Mouse (Mus musculus) MN1 (cell line): Measurements from ENCODE around the gene Nat8l.
A peak's percentile ranks its signal among the peaks of the same experiment; 100 is the strongest.
"Not testable (repeated sequence)": the region's sequence is repeated elsewhere in the genome, so short reads cannot be mapped to it uniquely, and the experiment has no call there.

ENCODE experiments used
- DNase-seq: peaks from one replicate; pipeline ENCODE4 v3.0.0-alpha.2; 2016; ENCODE audit warnings: low spot score

Nat8l gene

DNA sequence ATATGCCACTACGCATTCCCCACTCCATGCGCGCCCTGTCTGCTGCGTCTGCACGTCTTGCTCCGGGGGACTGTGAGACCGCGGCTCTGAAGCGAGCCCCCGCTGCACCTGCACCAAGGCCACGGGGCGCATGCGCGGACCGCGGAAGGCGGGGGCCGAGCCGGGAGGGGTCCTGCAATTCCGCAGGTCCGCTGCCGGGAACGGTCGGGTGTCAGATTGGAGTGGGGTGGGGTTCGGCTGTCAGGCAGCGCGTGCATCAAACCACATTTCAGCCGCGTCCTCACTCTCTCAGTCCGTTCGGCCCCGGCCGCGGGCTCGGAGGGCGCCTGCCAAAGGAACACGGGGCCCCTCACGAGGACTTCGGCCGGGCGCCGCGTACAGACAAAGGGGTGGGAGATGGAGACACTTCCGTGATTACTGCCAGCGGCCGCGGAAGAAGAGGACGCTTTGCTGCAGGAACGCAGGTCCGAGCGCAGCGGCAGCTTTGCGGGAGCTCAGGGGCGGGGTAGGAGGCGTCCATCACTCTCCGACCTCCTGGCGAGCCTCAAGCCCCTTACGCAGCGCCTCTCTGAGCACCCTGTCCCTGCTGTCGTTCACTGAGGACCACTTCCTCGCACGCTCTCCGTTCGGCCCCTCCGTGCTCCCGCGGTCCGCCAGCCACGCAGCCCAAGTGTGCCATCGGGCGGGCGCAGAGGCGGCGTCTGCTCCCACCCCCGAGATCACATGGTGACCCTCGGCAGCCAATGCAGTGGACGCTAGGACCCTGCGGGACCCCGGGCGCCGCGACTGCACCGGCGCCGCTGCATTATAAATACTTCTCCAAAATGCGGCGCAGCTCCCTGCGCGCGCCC is at the start of gene Nat8l:
Gene Nat8l (plus strand): TSS at position 142 of the 851 bp plus-strand sequence.
- DNase-seq = peak; percentile 40

DNA sequence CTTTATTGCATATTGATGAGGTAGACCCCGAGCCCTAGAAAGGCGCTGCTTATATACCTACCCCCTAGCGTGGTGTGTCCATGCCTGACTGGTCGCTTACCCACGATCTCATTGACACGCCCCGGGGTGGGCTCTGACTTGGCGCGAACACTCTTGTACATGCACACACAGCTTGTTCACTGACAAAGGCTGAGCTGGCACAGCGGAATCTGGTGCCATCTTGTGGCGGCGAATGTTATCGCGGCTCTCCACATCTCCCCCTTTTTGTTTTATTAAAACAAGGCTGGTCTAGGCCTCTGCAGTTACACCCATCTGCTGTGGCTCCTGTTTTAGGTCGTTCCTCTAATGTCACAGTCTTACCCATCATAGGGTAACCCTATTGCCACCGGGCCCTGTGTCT is 48.7 kb upstream of the Nat8l start:
- DNase-seq = not testable (repeated sequence)

DNA sequence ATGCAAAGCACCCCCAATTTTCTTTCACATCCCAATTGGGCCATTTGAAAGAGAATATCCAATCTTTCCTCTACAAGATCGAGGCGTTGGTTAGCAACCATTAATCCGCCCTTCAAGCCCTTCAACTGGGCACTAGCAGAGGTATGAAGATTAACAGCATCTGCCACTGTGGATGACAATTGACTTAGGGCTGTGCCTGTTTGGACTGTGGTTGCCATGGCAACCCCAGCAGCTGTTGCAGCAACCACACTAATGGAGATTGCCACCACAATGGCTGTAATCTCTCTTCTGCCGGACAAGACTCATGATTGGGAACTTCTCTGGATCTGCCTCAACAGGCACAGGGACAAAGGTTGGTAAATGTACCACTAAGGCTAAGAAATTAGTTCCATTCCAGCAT is 47.5 kb upstream of the Nat8l start:
- peak; percentile 61 for DNase-seq

DNA sequence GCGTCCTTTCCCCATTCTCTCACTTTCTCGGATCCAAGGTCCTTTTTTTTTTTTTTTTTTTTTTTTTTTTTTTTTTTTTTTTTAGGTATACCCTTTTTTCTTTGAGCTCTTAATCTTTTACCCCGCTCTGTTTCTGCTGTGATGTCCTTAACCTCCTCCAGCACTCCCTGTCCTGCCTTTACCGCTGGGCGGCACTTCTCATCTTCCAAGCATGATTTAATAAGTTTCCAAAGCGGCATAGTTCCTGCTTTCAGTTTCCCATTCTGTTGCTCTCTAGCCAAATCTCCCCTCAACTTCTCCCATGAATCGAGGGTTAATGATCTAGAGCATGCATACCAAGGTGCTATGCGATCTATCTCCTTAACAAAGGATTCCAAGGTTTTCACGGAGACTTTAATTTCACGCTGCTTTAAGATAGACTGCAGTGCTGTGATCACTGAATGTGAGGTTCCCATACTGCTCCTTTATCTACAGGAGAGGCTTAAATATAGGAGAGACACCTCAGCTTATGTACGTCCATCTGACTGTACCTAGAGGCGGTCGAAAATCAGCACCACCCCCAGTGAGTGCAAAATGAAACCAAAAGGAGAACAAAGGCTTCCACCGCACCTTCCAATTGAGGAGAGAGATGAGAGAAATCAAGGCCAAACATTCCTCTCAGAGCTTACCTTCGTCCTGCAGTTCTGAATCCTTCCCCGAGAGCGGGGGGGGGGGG is 42.2 kb upstream of the Nat8l start:
- DNase-seq = peak; percentile 32

DNA sequence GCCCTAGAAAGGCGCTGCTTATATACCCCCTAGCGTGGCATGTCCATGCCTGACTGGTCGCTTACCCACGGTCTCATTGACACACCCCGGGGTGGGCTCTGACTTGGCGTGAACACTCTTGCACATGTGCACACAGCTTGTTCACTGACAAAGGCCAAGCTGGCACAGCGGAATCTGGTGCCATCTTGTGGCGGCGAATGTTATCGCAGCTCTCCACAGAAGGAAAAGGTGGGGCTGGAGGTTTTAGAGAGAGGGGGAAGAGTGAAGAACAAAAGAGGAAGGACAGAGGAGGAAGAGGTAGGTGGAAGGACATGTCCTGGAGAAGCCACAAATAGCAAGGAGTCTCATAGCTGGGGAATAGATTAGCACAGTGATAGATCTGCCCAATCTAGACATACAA is 41.4 kb upstream of the Nat8l start:
- peak; percentile 92 for DNase-seq

DNA sequence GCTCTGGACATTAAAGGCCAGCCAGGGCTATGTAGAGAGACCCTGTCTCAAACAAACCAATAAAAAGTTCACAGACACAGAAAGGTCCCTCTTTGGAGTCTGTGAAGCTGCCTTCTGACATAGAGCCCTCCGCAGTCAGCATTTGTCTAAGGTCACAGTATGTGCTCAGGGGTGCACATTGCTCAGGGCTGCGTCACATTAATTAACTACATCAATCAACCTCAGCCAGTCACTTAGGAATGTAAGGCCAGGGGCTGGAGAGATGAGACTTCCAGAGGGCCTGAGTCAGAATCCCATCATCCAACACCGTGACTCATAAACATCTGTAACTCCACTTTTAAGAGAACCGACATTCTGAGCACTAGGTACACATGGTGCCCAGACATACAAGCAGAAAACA is 39.9 kb upstream of the Nat8l start:
- DNase-seq = no peak

DNA sequence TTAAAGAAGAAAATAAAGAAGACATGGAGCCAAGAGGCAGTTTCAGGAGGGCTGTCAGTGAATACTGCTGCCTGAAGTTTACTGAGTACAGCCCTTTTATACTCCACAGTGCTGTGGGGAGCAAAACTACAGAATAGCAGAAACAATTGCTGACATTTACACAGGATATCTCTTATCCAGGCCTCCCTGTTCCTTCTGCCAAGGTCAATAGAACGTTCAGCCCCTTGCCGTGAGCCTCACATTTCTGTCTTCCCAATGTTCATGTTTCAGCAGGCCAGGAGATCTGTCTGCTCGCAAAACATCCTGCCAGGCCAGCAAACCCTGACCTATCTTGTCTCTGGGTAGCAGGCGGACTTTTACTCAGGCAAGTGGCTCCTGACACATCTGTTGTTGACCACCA is 36.4 kb upstream of the Nat8l start:
- no peak for DNase-seq

DNA sequence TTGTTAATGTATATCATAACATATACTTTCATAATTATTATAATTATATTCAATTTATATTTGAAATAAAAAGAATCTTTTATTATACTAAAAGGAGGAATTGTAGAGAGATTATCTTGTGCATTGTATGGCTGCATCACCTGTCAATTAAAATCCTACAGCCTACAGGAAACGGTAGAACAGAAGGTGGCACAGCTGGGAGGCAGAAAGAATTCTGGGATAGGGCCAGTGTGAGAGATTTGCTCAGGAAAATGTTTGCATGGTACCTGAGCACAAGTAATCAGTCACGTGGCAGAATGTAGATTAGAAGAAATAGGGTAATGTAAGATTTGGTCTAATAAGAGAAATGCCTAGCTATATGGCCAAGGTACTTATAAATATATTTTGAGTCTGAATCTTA is 21.0 kb upstream of the Nat8l start:
- no peak for DNase-seq

DNA sequence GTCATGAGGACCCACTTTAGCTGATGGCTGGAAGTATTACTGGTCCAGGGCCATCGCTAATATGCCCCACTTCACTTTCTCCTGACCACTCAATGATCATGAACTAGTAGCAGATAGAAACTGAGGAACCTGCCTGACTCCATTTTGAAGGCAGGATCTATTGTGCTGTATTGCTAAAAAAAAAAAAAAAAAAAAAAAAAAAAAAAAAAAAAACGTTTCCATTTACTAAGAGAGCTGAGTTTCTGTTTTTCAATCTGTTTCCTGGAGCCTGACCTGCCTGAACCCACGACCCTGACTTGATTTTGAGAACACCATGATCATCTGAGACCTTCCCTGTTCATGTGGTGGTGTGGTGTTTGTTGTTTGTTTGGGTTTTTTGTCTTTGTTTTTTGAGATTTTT is 19.5 kb upstream of the Nat8l start:
- DNase-seq = no peak

DNA sequence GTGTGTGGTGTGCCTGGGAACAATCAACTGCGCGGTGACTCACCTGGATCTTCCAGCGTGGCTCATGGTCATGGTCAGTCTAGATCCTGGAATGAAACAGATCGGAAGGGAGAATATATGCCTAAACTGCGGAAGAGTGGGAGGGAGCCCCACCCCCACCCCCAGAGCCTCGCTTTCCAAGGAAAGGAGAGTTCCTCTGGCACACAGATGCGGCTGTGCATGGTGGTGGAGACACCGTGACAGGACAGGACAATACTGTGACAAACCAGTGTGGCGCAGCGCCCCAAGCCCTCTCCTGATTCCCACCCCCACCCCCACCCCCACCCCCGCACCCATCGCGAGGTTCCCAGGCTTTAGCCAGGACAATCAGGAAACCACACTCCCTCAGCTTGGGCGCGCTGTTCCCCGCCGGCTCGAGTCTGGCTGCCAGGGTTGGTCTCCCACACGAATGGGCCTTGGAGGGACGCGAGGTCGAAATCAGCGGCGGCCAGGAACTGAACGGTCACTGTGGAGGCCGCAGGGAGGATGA is 13.0 kb upstream of the Nat8l start:
- no peak for DNase-seq

DNA sequence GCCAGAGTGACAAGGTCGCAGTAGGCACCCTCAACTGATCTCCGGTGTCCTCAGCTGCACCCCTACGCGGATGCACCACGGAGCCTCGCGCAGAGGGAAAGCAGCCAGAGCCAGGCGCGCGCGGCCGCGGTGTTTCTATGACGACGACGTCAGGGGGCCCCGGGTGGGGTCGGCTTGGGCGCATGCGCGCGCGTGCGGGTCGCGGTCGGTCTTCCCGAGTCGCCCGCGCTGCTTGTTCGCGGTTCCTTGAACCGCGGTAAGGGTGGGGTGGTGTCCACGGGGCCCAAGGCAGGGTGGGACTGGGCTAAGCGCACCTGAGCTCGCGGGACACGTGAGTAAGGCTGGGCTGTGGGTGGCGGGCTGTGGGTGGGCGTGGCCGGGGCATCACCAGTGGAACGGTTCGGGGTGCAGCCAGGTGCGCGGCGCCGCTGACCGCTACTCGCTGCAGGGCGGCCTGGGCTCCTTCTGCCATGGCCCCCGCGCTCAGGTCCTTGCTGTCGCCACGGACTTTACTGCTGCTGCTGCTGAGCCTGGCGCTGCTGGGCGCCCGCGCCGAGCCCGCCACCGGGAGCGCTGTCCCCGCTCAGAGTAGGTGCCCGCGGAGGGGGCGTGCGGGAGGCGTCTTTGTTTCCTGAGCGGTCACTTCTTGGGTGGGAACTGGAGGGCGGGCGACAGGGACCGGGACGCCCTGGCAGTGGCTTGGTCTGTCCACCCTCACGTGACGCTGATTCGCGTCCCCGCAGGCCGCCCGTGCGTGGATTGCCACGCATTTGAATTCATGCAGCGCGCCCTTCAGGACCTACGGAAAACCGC is 12.3 kb upstream of the Nat8l start, which contains the start of gene Gm1673:
Gene Gm1673 (plus strand): TSS at position 125 of the 813 bp plus-strand sequence.
- peak; percentile 91 for DNase-seq

DNA sequence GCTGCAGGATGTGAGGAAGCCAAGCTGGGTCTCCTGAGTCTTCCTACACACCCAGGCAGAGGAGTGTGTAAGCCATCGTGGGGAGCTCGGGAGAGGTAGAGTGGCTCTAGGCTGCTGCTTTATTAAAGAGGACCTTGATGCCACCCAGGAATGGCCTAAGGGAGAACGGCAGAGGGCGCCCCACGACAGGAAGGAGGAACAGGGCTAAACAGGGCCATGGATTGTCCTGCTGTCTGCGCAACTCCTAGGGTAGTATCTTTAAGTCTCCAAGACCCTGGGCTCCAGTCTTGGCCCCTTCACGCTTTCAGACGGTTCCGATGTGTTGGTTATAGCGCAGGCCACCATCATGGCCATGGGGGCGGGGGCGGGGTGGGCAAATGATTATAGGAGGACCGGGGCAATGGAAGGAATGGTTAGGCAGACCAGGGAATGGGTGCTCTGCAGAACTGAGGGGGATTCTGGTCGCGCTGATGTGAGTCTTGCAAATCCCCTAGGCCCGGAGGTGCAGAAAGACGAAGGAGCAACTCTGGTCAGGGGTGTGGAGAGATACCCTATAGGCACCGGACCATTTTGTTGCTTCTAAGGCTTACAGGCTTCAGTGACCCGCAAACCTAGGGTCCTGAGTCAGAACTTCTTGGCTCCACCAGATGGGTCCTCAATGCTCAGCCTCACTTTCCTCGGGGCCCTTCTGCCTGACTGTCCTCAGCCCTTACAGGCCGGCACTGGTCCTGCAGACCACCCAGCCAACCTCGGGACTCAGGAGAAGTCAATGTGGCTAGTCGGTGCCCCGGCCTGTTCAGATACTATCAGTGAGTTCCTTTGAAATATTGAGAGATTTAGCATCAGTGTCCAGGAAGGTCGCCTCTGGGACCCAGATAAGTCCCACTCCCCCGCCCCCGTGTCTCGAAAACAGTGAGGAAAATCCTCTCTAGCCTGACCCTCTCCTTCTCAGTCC is 836 bp upstream of the Nat8l start:
- no peak for DNase-seq

DNA sequence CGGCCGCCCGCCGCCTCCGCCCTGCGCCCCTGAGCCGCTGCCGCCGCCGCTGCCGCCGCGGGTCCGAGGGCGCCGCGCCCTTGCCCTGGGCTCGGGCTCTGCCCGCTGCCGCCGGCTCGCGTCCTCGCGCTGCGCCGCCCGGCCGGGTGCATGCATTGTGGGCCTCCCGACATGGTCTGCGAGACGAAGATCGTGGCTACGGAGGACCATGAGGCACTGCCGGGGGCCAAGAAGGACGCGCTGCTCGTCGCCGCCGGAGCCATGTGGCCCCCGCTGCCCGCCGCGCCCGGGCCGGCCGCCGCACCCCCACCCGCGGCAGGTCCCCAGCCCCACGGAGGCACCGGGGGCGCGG is 886 bp downstream of the Nat8l start:
- DNase-seq = no peak

DNA sequence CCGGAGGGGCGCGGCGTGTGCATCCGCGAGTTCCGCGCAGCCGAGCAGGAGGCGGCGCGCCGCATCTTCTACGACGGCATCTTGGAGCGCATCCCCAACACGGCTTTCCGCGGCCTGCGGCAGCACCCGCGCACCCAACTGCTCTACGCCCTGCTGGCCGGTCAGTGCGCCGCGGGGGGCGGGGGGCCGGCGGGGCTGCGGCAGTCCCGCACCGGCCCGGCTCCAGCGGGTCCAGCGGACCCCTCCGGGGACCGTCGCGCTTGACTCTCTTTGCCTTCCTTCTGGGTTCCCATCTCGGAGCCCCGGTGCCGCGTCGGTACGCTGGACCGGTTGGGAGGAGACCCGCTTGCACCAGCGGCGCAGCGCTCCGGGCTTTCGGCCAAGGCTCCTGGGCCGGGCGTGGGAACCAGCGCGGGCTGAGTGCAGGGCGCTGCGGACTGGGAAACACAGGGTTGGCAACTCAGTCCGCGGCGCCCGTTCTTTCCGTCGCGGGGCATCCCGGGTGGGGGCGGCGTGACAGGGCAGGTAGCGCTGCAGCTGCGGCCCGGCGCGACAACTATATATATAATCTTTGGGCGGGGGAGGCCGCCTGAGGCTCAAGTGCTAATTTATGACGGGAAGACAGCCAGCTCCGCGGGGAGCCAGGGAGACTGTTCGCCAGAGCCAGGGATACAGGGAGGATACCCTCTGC is 1.4 kb downstream of the Nat8l start:
- DNase-seq = peak; percentile 37

DNA sequence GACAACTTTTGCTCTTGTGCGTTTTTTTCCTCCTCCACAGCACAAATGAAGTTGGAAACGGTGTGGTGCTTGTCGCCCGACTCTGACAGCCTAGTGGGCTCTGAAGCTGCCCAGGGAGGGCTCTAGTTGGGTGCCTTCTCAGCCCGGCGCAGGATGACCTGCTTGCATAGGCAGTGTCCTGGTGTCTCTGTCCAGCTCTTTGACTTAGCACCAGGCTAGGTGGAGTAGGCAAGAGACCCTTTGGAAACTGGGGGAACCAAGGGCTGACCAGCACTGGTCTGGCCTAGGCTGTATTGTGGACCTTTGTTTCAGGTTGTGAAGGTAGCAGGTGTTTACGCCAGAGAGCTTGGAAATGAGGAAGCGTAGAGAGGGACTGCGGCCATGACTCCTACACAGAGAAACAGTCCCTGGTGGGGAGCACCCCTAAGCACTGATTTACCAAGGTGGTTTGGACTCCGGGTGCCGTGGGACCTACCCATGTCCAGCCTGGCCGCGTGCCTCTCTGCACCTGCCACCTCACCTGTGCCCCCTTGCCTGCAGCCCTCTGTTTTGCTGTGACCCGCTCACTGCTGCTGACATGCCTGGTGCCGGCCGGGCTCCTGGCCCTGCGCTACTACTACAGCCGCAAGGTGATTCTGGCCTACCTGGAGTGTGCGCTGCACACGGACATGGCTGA is 2.2 kb downstream of the Nat8l start:
- DNase-seq = no peak

DNA sequence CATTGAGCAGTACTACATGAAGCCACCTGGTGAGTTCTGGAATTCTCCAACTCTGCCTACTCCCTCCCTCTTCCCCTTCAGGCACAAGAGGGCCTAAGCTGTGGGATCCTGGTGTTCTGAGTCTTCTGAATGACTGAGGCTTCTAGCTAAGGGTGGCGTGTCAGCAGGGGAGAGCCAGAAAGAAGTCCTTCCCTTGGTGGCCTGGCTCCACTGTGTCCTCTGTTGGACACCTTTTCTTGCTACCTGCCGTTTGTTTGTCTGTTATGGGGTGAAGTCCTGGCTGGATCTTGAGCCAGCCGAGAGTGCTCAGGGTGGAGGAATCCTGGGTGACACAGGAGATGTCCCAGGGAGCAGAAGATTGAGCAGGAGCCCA is 2.7 kb downstream of the Nat8l start:
- no peak for DNase-seq

DNA sequence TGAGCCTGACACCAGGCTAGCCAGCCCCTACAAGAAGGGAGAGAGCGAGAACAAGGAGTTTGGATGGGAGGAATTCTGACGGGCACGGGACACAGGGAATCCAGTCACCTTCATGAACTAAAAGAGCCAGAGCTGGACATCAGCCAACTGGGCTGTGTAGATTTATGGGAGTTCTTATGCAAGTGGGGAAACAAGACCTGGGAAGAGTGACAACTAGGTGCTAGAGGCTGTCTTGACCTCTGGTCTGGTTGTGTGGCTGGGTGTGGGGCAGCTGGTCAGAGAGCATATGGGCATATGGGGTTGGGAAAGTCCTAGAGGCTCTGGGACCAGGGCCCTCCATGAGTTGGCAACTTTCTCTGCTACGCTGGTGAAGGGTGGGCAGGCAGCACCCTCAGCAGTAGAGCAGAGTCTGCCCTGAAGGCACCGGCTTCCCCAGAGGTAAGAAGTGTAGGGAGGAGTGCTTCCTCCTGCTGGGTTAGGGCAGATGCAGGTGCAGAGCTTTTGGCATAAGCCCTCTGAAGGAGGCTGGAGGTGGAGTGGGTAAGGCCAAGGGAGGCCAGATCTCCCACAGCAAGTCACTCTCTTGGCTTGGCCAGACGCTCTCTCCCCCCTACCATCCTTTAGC is 3.8 kb downstream of the Nat8l start:
- DNase-seq = no peak

DNA sequence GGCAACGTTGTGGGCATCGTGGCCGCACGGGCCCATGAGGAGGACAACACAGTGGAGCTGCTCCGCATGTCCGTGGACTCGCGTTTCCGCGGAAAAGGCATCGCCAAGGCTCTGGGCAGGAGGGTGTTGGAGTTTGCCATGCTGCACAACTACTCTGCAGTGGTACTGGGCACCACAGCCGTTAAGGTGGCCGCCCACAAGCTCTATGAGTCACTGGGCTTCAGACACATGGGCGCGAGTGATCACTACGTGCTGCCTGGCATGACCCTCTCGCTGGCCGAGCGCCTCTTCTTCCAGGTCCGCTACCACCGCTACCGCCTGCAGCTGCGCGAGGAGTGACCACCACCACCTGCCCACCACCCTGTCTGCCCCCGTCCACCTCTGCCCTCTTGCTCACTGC is 5.0 kb downstream of the Nat8l start:
- DNase-seq = no peak

DNA sequence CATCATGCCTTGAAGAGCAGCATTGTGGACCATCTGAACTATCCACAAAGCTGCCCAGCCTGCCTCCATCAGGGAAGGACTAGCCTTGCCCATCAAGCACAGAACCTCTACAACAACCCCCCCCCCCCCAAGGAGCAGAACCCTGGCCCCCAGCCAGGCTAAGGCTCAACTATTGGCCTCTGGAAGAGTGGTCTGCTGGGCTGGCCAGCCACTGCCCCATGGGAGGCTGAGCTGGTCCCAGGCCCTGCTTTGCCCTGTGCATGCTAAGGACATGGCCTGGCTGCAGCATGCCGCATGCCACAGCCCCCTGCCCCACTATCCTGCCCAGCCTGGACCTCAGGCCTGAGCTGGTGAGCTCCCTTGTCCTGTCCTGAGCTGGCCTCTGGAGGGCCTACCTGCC is 5.6 kb downstream of the Nat8l start:
- no peak for DNase-seq

DNA sequence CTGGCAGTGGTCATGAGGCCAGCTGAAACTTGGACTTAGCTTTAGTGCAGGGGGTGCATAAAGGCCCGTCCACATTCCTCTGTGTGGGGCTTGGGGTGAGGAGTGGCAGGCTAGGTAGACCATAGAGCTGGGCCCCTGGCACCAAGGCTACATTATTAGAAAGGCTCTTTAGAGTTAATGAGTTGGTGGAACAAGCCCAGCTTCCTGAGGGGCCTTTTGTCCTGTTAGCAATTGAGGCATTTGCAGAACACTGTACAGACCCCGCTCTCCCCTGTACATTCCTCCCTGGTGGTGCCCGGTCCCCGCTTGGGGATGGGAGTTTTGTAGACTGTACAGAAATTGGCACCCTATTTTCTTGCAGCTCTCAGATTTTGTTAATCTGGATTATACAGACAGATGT is 6.9 kb downstream of the Nat8l start:
- no peak for DNase-seq
